Mouse (Mus musculus): Measurements from ENCODE around the gene Apbb2. TPM values are rescaled to one million over a fixed set of nuclear protein-coding genes. Genes with fewer than 3 reads are reported as not detected.

The Apbb2 gene
- polyA plus RNA-seq (2014; fragmentation: Illumina TruSeq; extraction: RNeasy Lipid Tissue Mini Kit (QIAGEN cat#74804); ENCODE audit: insufficient read depth, low read depth, low replicate concordance) = 10.0 TPM

DNA sequence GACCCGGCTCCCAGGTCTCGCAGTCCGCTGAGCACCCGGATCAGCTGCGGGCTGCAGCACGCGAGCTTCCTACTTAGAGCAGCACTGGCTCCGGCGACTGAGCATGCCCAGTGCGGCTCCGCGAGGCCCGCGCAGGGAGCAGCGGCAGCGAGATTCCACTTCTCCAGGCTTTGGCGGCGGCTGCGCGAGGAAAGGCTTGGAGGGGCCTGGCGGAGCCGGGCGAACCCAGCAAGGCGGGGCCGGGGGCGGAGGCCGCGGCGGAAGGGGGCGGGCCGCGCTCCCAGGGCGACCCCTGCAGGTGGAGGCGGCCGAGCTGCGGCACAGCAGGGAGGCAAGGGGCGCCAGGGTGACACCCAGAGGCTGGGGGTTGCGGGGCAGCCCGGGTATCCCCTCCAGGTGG is at the start of gene Apbb2:
TSS of gene Apbb2 (minus strand) at position 188 of the 400 bp plus-strand sequence.

DNA sequence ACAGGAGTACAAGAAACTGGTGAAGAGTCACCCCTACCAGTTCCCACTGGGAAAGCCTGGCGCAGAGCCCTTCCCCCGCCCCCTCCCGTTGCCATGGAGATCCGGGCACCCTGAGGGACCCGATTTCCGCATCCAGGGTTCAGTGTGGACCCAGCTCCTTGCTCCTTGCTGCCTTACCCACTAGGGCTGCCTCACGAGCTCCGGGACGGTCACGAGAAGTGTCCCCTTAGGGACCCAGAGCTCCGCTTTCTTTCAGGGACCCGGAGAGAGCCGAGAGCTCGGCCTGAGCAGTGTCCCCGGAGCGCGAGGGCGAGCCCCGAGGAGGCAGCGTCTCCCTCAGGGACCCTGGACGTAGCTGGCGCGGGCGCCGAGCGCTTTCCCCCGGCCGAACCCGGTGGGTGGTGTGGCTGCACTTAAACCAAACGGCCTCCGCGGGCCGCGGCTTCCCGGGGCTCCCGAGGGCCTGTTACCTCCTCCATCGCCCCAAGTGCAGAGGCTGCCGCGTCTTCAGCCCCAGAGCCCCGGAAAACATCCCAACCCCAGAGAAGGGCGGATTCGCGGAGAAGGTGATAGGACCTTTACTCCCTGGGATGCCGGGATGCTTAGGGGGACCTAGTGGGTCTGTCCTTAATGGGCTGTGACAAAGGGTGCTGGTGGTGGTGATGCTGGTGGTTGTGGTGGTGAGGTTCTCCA is 358.7 kb downstream of the Apbb2 start, which contains the start of gene Nsun7:
TSS of gene Nsun7 (plus strand) at position 142 of the 693 bp plus-strand sequence.

Other genes starting within 250 kb of the Apbb2 start
- gene Uchl1, start 57.3 kb upstream of the Apbb2 start, polyA plus RNA-seq (2014; fragmentation: Illumina TruSeq; extraction: RNeasy Lipid Tissue Mini Kit (QIAGEN cat#74804); ENCODE audit: insufficient read depth, low read depth, low replicate concordance) = 7.9 TPM
- gene Limch1, start 127.0 kb upstream of the Apbb2 start, polyA plus RNA-seq (2014; fragmentation: Illumina TruSeq; extraction: RNeasy Lipid Tissue Mini Kit (QIAGEN cat#74804); ENCODE audit: insufficient read depth, low read depth, low replicate concordance) = 144 TPM